Mouse (Mus musculus) liver, embryonic 14.5 days (tissue): Measurements from ENCODE around the gene AU015836. TPM values are rescaled to one million over a fixed set of nuclear protein-coding genes. Genes with fewer than 3 reads are reported as not detected.
A peak's percentile ranks its signal among the peaks of the same experiment; 100 is the strongest.
"Not testable (repeated sequence)": the region's sequence is repeated elsewhere in the genome, so short reads cannot be mapped to it uniquely, and the experiment has no call there.

Experiments used
- ATAC-seq: fragments of 200-750 bp; cut with Nextera tagmentation; 2 replicates; pipeline ENCODE4 v1.8.0; 2017; ENCODE audit warnings: moderate number of reproducible peaks, mild to moderate bottlenecking, moderate library complexity; ENCODE audit not compliant: insufficient read depth
- DNase-seq, 3 experiments: peaks; one replicate each; pipeline ENCODE4 v3.0.0-alpha.2; 2012 to 2013; ENCODE audit warnings: low read depth in 3 of 3, low spot score in 3 of 3
- H3K27ac ChIP-seq: fragments of 300-500 bp; sonication (generic); 2 replicates; pipeline ENCODE4 v1.5.1; 2014; ENCODE audit warnings: moderate library complexity, mild to moderate bottlenecking, control low read depth, inconsistent platforms
- H3K27me3 ChIP-seq: fragments of 300-500 bp; sonication (generic); 2 replicates; pipeline ENCODE4 v1.6.1; 2014; ENCODE audit warnings: mild to moderate bottlenecking, low read length, moderate library complexity; ENCODE audit not compliant: control insufficient read depth, insufficient read depth
- H3K36me3 ChIP-seq: fragments of 300-500 bp; sonication (generic); replicated peaks from 2 replicates; pipeline ENCODE4 v1.6.1; 2014; ENCODE audit warnings: low read depth; ENCODE audit not compliant: control insufficient read depth, insufficient read depth
- H3K4me1 ChIP-seq, 2 experiments: fragments of 200-500 bp in 1 of 2; fragments of 300-500 bp in 1 of 2; sonication (generic) in 1 of 2; replicated peaks; 2 replicates each; pipeline ENCODE4 v1.6.1; 2012 to 2014; ENCODE audit warnings: antibody characterized with exemption in 1 of 2, inconsistent platforms in 1 of 2, low read length in 1 of 2; ENCODE audit not compliant: control insufficient read depth in 2 of 2, insufficient read depth in 2 of 2
- H3K4me2 ChIP-seq: fragments of 300-500 bp; sonication (generic); 2 replicates; pipeline ENCODE4 v1.6.1; 2014; ENCODE audit warnings: low read depth, mild to moderate bottlenecking, control low read depth, moderate library complexity
- H3K4me3 ChIP-seq, 2 experiments: fragments of 200-500 bp in 1 of 2; fragments of 300-500 bp in 1 of 2; sonication (generic) in 1 of 2; 2 replicates each; pipeline ENCODE4 v1.5.1; 2012 to 2014; ENCODE audit warnings: low read depth in 2 of 2, low read length in 2 of 2, mild to moderate bottlenecking in 2 of 2, control low read depth in 1 of 2, inconsistent platforms in 1 of 2, moderate library complexity in 1 of 2; ENCODE audit not compliant: insufficient read depth in 1 of 2
- H3K9ac ChIP-seq: fragments of 300-500 bp; sonication (generic); replicated peaks from 2 replicates; pipeline ENCODE4 v1.6.1; 2014; ENCODE audit warnings: mild to moderate bottlenecking, control low read depth, moderate library complexity
- H3K9me3 ChIP-seq: fragments of 300-500 bp; sonication (generic); 2 replicates; pipeline ENCODE4 v1.6.1; 2016; ENCODE audit warnings: low read length, mixed read lengths; ENCODE audit not compliant: control insufficient read depth
- CTCF ChIP-seq: IDR thresholded peaks from 2 replicates; pipeline ENCODE4 v1.5.1; 2016; ENCODE audit warnings: antibody characterized with exemption, low read depth, control low read depth
- EP300 ChIP-seq: IDR thresholded peaks from 2 replicates; pipeline ENCODE4 v1.6.1; 2016; ENCODE audit warnings: antibody characterized with exemption, low read depth
- WGBS: fragments of 180-500 bp; shearing (Covaris S2); extraction: QIAGEN DNeasy Blood & Tissue Kit; methylation state at CpG from one replicate; pipeline ENCODE4 v1.1.7; 2014; ENCODE audit not compliant: insufficient replicate concordance; 5-methylcytosine and 5-hydroxymethylcytosine counted together
- polyA plus RNA-seq, 2 experiments: library from polyadenylated mRNA; depleted of rRNA in 1 of 2; stranded (reverse) in 1 of 2; unstranded in 1 of 2; fragments of >200 nt; fragmentation: Nextera tagmentation in 1 of 2; extraction: Ambion mirVana in 1 of 2; gene quantifications; 2 replicates each; pipeline versions ENCODE4 v1.2.1 to v1.2.3; 2012 to 2014

The AU015836 gene
- polyA plus RNA-seq, 2 experiments, result 0.71 to 1.6 TPM

- ATAC-seq (no peak), DNase-seq (peak in 2 of 3 experiments; percentile 2 to 4)
- H3K4me3 ChIP-seq, result no peak overlapping the region
- WGBS, result 14% methylated on average over 1 of the region's 1 CpGs
- H3K27ac ChIP-seq, result no peak overlapping the region
- no peak overlapping the region for H3K9ac ChIP-seq
- no peak overlapping the region for H3K4me2 ChIP-seq
- no peaks in the 10 kb centered on the region for H3K27me3 ChIP-seq
- no peaks in the 10 kb centered on the region for H3K4me1 ChIP-seq
- no peaks in the 10 kb centered on the region for H3K36me3 ChIP-seq
- no peaks in the 10 kb centered on the region for H3K9me3 ChIP-seq
- TF ChIP-seq CTCF (peak; percentile 58), EP300 (no peak)
These were observed 11.7 kb upstream of the AU015836 start for GRCm38 (mm10) chrX:93956727-93957126.

GRCm38 (mm10) chrX:93958502-93958901, 10.0 kb upstream of the AU015836 start:
- Histone ChIP-seq H3K4me2 (no peak overlapping the region), H3K36me3 (no peaks in the 10 kb centered on the region), H3K9me3 (no peaks in the 10 kb centered on the region), H3K4me1 (no peaks in the 10 kb centered on the region), H3K4me3 (no peak overlapping the region), H3K27me3 (no peaks in the 10 kb centered on the region), H3K9ac (no peak overlapping the region), H3K27ac (no peak overlapping the region)
- no peak for DNase-seq
- TF ChIP-seq CTCF (no peak), EP300 (no peak)
- 42% methylated on average over 3 of the region's 3 CpGs for WGBS
- ATAC-seq, result no peak

- Histone ChIP-seq H3K4me3 (no peak overlapping the region), H3K4me2 (no peak overlapping the region), H3K4me1 (peaks cover 0 to 3% of the 10 kb centered on the region in 2 experiments; a peak in 2 of 4 replicates), H3K9me3 (no peaks in the 10 kb centered on the region), H3K36me3 (no peaks in the 10 kb centered on the region), H3K27ac (no peak overlapping the region), H3K27me3 (no peaks in the 10 kb centered on the region), H3K9ac (no peak overlapping the region)
- 86% methylated on average over 26 of the region's 26 CpGs for WGBS
- ATAC-seq (no peak), DNase-seq (no peak)
- no peak for TF ChIP-seq CTCF
- TF ChIP-seq EP300, result no peak
These were observed 11.9 kb downstream of the AU015836 start for GRCm38 (mm10) chrX:93980341-93980740.

GRCm38 (mm10) chrX:93982193-93982592, 13.7 kb downstream of the AU015836 start:
- no peak for ATAC-seq
- Histone ChIP-seq H3K4me3 (no peak overlapping the region), H3K9ac (no peak overlapping the region), H3K4me1 (peaks cover 0 to 3% of the 10 kb centered on the region in 2 experiments; a peak in 2 of 4 replicates), H3K36me3 (no peaks in the 10 kb centered on the region), H3K4me2 (no peak overlapping the region), H3K9me3 (no peaks in the 10 kb centered on the region), H3K27me3 (no peaks in the 10 kb centered on the region), H3K27ac (no peak overlapping the region)
- WGBS, result 14% methylated on average over 3 of the region's 3 CpGs
- no peak for DNase-seq
- TF ChIP-seq CTCF (no peak), EP300 (no peak)

GRCm38 (mm10) chrX:93985096-93985495, 16.6 kb downstream of the AU015836 start:
- not testable (repeated sequence) for H3K9me3 ChIP-seq, H3K4me2 ChIP-seq, DNase-seq, H3K4me1 ChIP-seq, H3K27me3 ChIP-seq, ATAC-seq, H3K36me3 ChIP-seq, H3K9ac ChIP-seq, H3K4me3 ChIP-seq, H3K27ac ChIP-seq
- WGBS, result 59% methylated on average over 3 of the region's 3 CpGs
